Mouse (Mus musculus) kidney, adult 2 months (tissue): ENCODE results near the gene Fam20c.

ENCODE experiments used
- CTCF ChIP-seq: fragments of 200-500 bp; conservative IDR thresholded peaks from 2 replicates; pipeline ENCODE4 v1.5.1; 2011; ENCODE audit warnings: low read depth, mild to moderate bottlenecking, control low read depth, low read length, moderate library complexity, mixed read lengths; ENCODE audit not compliant: insufficient read depth, insufficient read length
- POLR2A ChIP-seq: fragments of 200-500 bp; IDR thresholded peaks from one replicate; pipeline ENCODE4 v1.6.1; 2011; ENCODE audit warnings: low read depth, low read length, control low read depth

DNA sequence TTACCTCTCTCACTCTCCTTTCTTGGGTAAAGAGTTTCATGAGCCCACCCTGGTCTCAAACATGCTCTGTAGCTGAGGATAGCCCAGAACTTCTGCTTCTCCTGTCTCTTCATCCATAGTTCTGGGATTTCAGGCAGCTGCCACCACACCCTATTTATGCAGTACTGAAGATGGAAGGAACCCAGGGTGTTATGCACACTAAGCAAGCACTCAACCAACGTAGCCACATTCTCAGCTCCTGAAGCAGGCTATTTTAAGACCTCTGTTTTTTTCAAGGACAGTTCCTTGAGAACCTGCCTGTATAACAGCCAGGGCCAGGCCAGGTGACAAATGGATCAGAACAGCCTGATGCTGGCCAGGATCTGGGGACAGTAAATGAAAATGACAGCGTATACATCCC lies 14.4 kb downstream of the Fam20c start:
- TF ChIP-seq POLR2A (no peak), CTCF (no peak)
